ENCODE assay signal across 25 mouse cellular contexts in the genomic region with DNA sequence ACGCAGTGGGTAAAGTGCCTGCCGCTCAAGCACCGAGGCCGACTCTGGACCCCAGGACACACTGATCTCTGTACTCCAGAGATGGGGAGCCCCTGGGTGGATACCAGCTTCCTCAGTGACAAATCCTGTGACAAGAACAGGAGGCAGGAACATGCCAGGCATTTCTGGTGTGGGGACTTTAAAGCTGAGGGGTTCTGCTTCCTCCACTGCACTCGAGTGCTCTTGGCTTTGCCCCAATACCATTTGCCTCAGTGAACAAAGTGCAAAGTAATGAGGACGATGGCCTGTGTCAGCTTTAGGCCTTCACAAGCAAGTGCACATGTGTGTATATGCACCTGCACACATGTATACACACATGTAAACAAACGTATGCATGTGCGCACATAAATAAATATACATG.
"Had no signal": no experiment of that assay in that cellular context is flagged by ENCODE, and none has a peak within 500 bp of the region (broad histone marks: within the 10 kb centered on the region; RNA-seq: fewer than 3 reads in every experiment).

No protein-coding gene starts in this region.

- DNase-seq: gastrocnemius, adult 2 months; gastrocnemius, postnatal 10 days; gastrocnemius, postnatal 25 days; heart, adult 2 months; heart, postnatal 4 days; kidney, adult 11 months; kidney, adult 8-10 months; kidney, postnatal 14 days; layer of hippocampus, adult 9-11 months; layer of hippocampus, postnatal 36 days; lung, adult 18-20 months had no signal

- H3K4me2 ChIP-seq: heart, embryonic 11.5 days; heart, embryonic 13.5 days; heart, embryonic 15.5 days; hindbrain, embryonic 13.5 days; hindbrain, embryonic 15.5 days; intestine, embryonic 15.5 days; kidney, embryonic 15.5 days; limb, embryonic 13.5 days; limb, embryonic 15.5 days; liver, embryonic 12.5 days had no signal

- H3K4me3 ChIP-seq: gastrocnemius, adult 2 months; heart, adult 2 months; heart, embryonic 13.5 days; heart, embryonic 15.5 days; hindbrain, embryonic 10.5 days; hindbrain, embryonic 13.5 days; hindbrain, embryonic 15.5 days; intestine, embryonic 15.5 days; kidney, embryonic 15.5 days; limb, embryonic 13.5 days; limb, embryonic 15.5 days; liver, embryonic 12.5 days had no signal

- H3K9me3 ChIP-seq: heart, embryonic 13.5 days; heart, embryonic 15.5 days; hindbrain, embryonic 10.5 days; hindbrain, embryonic 13.5 days; hindbrain, embryonic 15.5 days; intestine, embryonic 15.5 days; kidney, embryonic 15.5 days; limb, embryonic 13.5 days; limb, embryonic 15.5 days; liver, embryonic 12.5 days had no signal

- H3K27me3 ChIP-seq: heart, embryonic 13.5 days; heart, embryonic 15.5 days; hindbrain, embryonic 13.5 days; hindbrain, embryonic 15.5 days; intestine, embryonic 15.5 days; kidney, embryonic 15.5 days; limb, embryonic 13.5 days; limb, embryonic 15.5 days; liver, embryonic 12.5 days had no signal

- ATAC-seq: inflammation-experienced regulatory T-cells, adult 6 months; intestine, embryonic 15.5 days; liver, embryonic 12.5 days had no signal

- H3K27ac ChIP-seq: gastrocnemius, adult 2 months; heart, adult 2 months; heart, embryonic 13.5 days; heart, embryonic 15.5 days; hindbrain, embryonic 10.5 days; hindbrain, embryonic 13.5 days; hindbrain, embryonic 15.5 days; intestine, embryonic 15.5 days; kidney, embryonic 15.5 days; kidney, postnatal 0 days; limb, embryonic 13.5 days; limb, embryonic 15.5 days; liver, embryonic 12.5 days; liver, embryonic 14.5 days had no signal

- H3K9ac ChIP-seq: heart, embryonic 13.5 days; heart, embryonic 15.5 days; hindbrain, embryonic 13.5 days; hindbrain, embryonic 15.5 days; intestine, embryonic 15.5 days; kidney, embryonic 15.5 days; limb, embryonic 13.5 days; limb, embryonic 15.5 days; liver, embryonic 12.5 days; liver, embryonic 14.5 days had no signal

- H3K4me1 ChIP-seq: hindbrain, embryonic 13.5 days; hindbrain, embryonic 15.5 days; intestine, embryonic 15.5 days; kidney, embryonic 15.5 days; limb, embryonic 13.5 days; limb, embryonic 15.5 days; liver, embryonic 12.5 days had no signal

- H3K36me3 ChIP-seq: heart, embryonic 13.5 days; heart, embryonic 15.5 days; hindbrain, embryonic 10.5 days; hindbrain, embryonic 13.5 days; hindbrain, embryonic 15.5 days; intestine, embryonic 15.5 days; kidney, embryonic 15.5 days; limb, embryonic 13.5 days; limb, embryonic 15.5 days; liver, embryonic 12.5 days had no signal
